Mouse (Mus musculus) myocyte (in vitro differentiated cells): ENCODE results near the gene S1pr2.

Experiments used
- CEBPB ChIP-seq: IDR thresholded peaks from 2 replicates; pipeline ENCODE4 v1.6.1; 2011; ENCODE audit warnings: mild to moderate bottlenecking, moderate library complexity; ENCODE audit not compliant: poor library complexity, insufficient read depth, severe bottlenecking
- E2F4 ChIP-seq: IDR thresholded peaks from one replicate; pipeline ENCODE4 v1.6.1; 2011; ENCODE audit warnings: mild to moderate bottlenecking, control low read depth, moderate library complexity; ENCODE audit not compliant: insufficient read depth
- MAX ChIP-seq: IDR thresholded peaks from one replicate; pipeline ENCODE4 v1.6.1; 2011; ENCODE audit warnings: low read depth, mild to moderate bottlenecking, control low read depth
- MYOD1 ChIP-seq, 3 experiments: IDR thresholded peaks; one replicate each; pipeline ENCODE4 v1.6.1; 2011; ENCODE audit warnings: control low read depth in 2 of 3, low read depth in 2 of 3, mild to moderate bottlenecking in 2 of 3, moderate library complexity in 1 of 3; ENCODE audit not compliant: insufficient read length in 2 of 3, control insufficient read depth in 1 of 3
- MYOG ChIP-seq, 3 experiments: IDR thresholded peaks; one replicate each; pipeline ENCODE4 v1.6.1; 2011; ENCODE audit warnings: control low read depth in 2 of 3, low read depth in 2 of 3, mild to moderate bottlenecking in 2 of 3; ENCODE audit not compliant: insufficient read length in 2 of 3, control insufficient read depth in 1 of 3, insufficient read depth in 1 of 3
- POLR2A ChIP-seq: IDR thresholded peaks from one replicate; pipeline ENCODE4 v1.6.1; 2011; ENCODE audit warnings: low read depth, mild to moderate bottlenecking, control low read depth, moderate library complexity; ENCODE audit not compliant: insufficient read length
- POLR2AphosphoS2 ChIP-seq: IDR thresholded peaks from one replicate; pipeline ENCODE4 v1.6.1; 2011; ENCODE audit warnings: low read depth, control low read depth; ENCODE audit not compliant: insufficient read length
- SRF ChIP-seq: IDR thresholded peaks from one replicate; pipeline ENCODE4 v1.6.1; 2011; ENCODE audit warnings: low read depth; ENCODE audit not compliant: control insufficient read depth, insufficient read length
- TCF12 ChIP-seq: IDR thresholded peaks from one replicate; pipeline ENCODE4 v1.6.1; 2011; ENCODE audit warnings: mild to moderate bottlenecking, control low read depth; ENCODE audit not compliant: poor library complexity, insufficient read depth, severe bottlenecking
- USF1 ChIP-seq: IDR thresholded peaks from one replicate; pipeline ENCODE4 v1.6.1; 2011; ENCODE audit warnings: low read depth, mild to moderate bottlenecking, control low read depth, moderate library complexity

DNA sequence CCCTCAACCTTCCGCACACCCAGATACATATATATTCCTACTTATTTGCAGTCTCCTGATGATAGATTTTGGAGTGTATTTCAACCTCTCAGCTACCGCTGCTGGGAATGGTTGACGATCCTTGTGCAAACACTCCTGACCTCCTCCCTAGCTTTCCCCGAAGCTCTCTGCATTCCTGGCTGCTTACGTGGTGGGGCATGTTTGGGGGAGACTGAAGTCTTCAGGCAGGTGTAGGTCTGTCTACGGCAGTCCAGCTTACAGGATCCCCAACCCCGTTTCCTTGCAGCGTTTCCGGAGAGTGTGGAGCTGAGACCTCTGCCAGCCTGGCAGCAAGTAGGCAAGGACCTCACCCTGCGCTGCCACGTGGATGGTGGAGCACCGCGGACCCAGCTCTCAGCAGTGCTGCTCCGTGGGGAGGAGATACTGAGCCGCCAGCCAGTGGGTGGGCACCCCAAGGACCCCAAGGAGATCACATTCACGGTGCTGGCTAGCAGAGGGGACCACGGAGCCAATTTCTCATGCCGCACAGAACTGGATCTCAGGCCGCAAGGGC lies 48.8 kb upstream of the S1pr2 start:
- TF ChIP-seq MYOD1 (IDR thresholded peaks at IDR 0.05; ENCODE audit: control insufficient read depth in 1 of 3, insufficient read length in 2 of 3, low read depth in 2 of 3) = no peak
- TF ChIP-seq POLR2A = no peak
- TF ChIP-seq POLR2AphosphoS2 = no peak
- no peak for TF ChIP-seq E2F4
- TF ChIP-seq MAX = no peak
- TF ChIP-seq USF1 = no peak
- TF ChIP-seq CEBPB = no peak
- TF ChIP-seq MYOG (IDR thresholded peaks at IDR 0.05; ENCODE audit: control insufficient read depth in 1 of 3, insufficient read depth in 1 of 3, insufficient read length in 2 of 3, low read depth in 2 of 3) = no peak
- no peak for TF ChIP-seq SRF
- TF ChIP-seq TCF12 = no peak
